29 mouse cellular contexts compared by ENCODE assay signal in the genomic region with DNA sequence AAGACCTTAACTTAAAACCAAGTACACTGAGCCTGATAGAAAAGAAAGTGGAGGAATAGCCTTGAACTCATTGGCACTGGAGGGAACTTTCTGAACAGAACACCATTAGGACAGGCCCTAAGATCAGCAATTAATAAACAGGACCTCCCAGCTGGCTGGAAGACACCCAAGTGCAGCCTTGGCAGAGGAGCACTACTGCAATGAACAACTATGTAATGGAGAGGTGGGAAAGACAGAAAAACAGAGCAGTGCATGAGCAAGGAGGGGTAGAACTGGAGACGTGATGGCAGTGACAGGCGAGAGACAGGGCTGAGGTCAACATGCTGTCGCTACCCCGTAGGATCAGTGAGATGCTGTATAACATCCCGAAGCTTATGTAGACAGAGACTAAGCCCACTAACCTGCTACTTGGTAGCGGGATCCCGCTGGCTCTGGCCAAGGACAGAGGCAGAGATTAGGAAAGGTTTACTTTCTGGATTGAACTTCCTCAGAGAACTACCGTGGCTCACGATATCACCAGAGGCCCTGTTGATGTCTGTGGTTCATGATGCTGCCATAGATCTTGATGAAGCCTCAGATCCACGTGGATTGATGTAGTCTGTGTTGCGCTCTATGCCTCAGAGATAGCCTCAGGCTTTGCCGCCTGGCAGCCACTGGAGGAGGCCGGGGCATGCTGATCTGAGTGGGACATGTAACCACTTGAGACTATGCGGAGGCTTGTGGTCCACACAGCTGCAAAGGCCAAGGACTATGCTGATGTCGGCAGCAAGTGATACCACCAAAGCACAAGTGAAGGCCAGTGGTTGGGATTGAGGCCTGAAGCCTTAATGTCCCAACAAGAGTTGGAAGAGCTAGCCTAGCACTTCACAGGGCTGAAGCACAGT. TPM values are rescaled to one million over a fixed set of nuclear protein-coding genes. Genes with fewer than 3 reads are reported as not detected.
DNase-seq lines count a peak whose midpoint lies in the region; ATAC-seq and TF ChIP-seq lines count a peak whose summit lies in the region.
"Had no signal": no experiment of that assay in that cellular context is flagged by ENCODE, and none has a peak within 500 bp of the region (broad histone marks: within the 10 kb centered on the region; RNA-seq: fewer than 3 reads in every experiment).

No protein-coding gene starts in this region.

- TF ChIP-seq CTCF in lung, postnatal 0 days (IDR thresholded peaks at IDR 0.05) = no peak
- no peak for TF ChIP-seq CTCF in testis, adult 2 months (IDR thresholded peaks at IDR 0.05; ENCODE audit: control insufficient read depth, insufficient read depth, insufficient replicate concordance, low read depth, low read length)

- no peak overlapping the region for H3K4me2 ChIP-seq in lung, postnatal 0 days (replicated peaks; ENCODE audit: low read depth, low read length)
- H3K4me2 ChIP-seq: embryonic facial prominence, embryonic 12.5 days; heart, embryonic 13.5 days; kidney, embryonic 15.5 days; limb, embryonic 13.5 days; liver, embryonic 12.5 days; midbrain, embryonic 11.5 days; neural tube, embryonic 15.5 days had no signal

- 74% methylated on average over 15 of the region's 15 CpGs for WGBS in lung, postnatal 0 days

- peak overlapping the region; percentile 50 for H3K4me3 ChIP-seq in megakaryocyte, embryonic 14.5 days (replicated peaks)
- no peak overlapping the region for H3K4me3 ChIP-seq in lung, postnatal 0 days (ENCODE audit: low read depth, low read length)
- H3K4me3 ChIP-seq in testis, adult 2 months (ENCODE audit: control insufficient read depth, low read depth, low read length) = no peak overlapping the region
- H3K4me3 ChIP-seq: embryonic facial prominence, embryonic 12.5 days; heart, embryonic 13.5 days; kidney, embryonic 15.5 days; limb, embryonic 13.5 days; liver, embryonic 12.5 days; neural tube, embryonic 15.5 days had no signal

- TF ChIP-seq EP300 in lung, postnatal 0 days (IDR thresholded peaks at IDR 0.05) = peak; percentile 40; the same call in 1 of the 2 replicates

- no peak overlapping the region for H3K9ac ChIP-seq in lung, postnatal 0 days (replicated peaks; ENCODE audit: low read depth)
- H3K9ac ChIP-seq: embryonic facial prominence, embryonic 12.5 days; heart, embryonic 13.5 days; kidney, embryonic 15.5 days; limb, embryonic 13.5 days; liver, embryonic 12.5 days; neural tube, embryonic 15.5 days had no signal

- ATAC-seq in megakaryocyte, adult 5-6 weeks (ENCODE audit: poor library complexity, severe bottlenecking) = no peak
- ATAC-seq in lung, postnatal 0 days = peak; percentile 55
- ATAC-seq: forebrain, embryonic 14.5 days; hindbrain, postnatal 0 days; intestine, embryonic 16.5 days; liver, embryonic 12.5 days had no signal

- H3K4me1 ChIP-seq in megakaryocyte, embryonic 14.5 days = peaks cover 19% of the 10 kb centered on the region; the same call in 1 of the 2 replicates
- H3K4me1 ChIP-seq in lung, postnatal 0 days (ENCODE audit: insufficient read depth, low read depth, low read length) = no peaks in the 10 kb centered on the region
- H3K4me1 ChIP-seq in testis, adult 2 months (ENCODE audit: control insufficient read depth, insufficient read depth, low read length) = peaks cover 2% of the 10 kb centered on the region
- H3K4me1 ChIP-seq: embryonic facial prominence, embryonic 12.5 days; heart, embryonic 13.5 days; kidney, embryonic 15.5 days; limb, embryonic 13.5 days; liver, embryonic 12.5 days; neural tube, embryonic 15.5 days had no signal

- peaks cover 7% of the 10 kb centered on the region; the same call in 1 of the 2 replicates for H3K9me3 ChIP-seq in megakaryocyte, embryonic 14.5 days
- H3K9me3 ChIP-seq in lung, postnatal 0 days (ENCODE audit: low read length) = no peaks in the 10 kb centered on the region
- H3K9me3 ChIP-seq: embryonic facial prominence, embryonic 12.5 days; kidney, embryonic 15.5 days; limb, embryonic 13.5 days; liver, embryonic 12.5 days; neural tube, embryonic 15.5 days had no signal

- no peaks in the 10 kb centered on the region for H3K27me3 ChIP-seq in megakaryocyte, embryonic 14.5 days (replicated peaks)
- no peaks in the 10 kb centered on the region for H3K27me3 ChIP-seq in lung, postnatal 0 days (replicated peaks; ENCODE audit: insufficient read depth, low read length)
- H3K27me3 ChIP-seq in testis, adult 2 months (ENCODE audit: control insufficient read depth, insufficient read depth, low read length) = no peaks in the 10 kb centered on the region
- H3K27me3 ChIP-seq: embryonic facial prominence, embryonic 12.5 days; heart, embryonic 13.5 days; kidney, embryonic 15.5 days; limb, embryonic 13.5 days; liver, embryonic 12.5 days; neural tube, embryonic 15.5 days had no signal

- H3K27ac ChIP-seq in lung, postnatal 0 days (ENCODE audit: low read length) = 0 out of 2 replicates have a peak overlapping the region, but pooled peaks have one; percentile 33
- peak overlapping the region; percentile 71 for H3K27ac ChIP-seq in testis, adult 2 months (ENCODE audit: control insufficient read depth, insufficient read depth, low read depth, low read length)
- H3K27ac ChIP-seq: embryonic facial prominence, embryonic 12.5 days; heart, embryonic 13.5 days; hindbrain, postnatal 0 days; kidney, embryonic 15.5 days; limb, embryonic 13.5 days; liver, embryonic 12.5 days; macrophage; neural tube, embryonic 15.5 days had no signal

- TF ChIP-seq POLR2A in testis, adult 2 months (IDR thresholded peaks at IDR 0.05; ENCODE audit: control insufficient read depth, low read depth, low read length) = no peak

- DNase-seq in adrenal gland, adult 2 months = peak; percentile 51
- DNase-seq in adrenal gland, adult 18-20 months (ENCODE audit: low spot score in 2 of 2) = no peak
- DNase-seq in lung, postnatal 0 days (ENCODE audit: low spot score) = peak; percentile 42
- no peak for DNase-seq in cerebellum, postnatal 4 days (ENCODE audit: low spot score in 2 of 2)
- no peak for DNase-seq in frontal cortex, postnatal 10 days (ENCODE audit: low spot score in 2 of 2)
- DNase-seq: cerebellum, adult 11 months; cerebellum, postnatal 10 days; gastrocnemius, postnatal 14 days; heart, adult 18-20 months; heart, postnatal 14 days; layer of hippocampus, adult 9-11 months; retina, postnatal 1 day; right cerebral cortex, postnatal 25 days; spleen, adult 18-20 months; thymus, postnatal 4 days had no signal

- H3K36me3 ChIP-seq in megakaryocyte, embryonic 14.5 days (replicated peaks; ENCODE audit: low read length) = no peaks in the 10 kb centered on the region
- H3K36me3 ChIP-seq in lung, postnatal 0 days (ENCODE audit: insufficient read depth, low read length) = no peaks in the 10 kb centered on the region
- H3K36me3 ChIP-seq in testis, adult 2 months (ENCODE audit: control insufficient read depth, insufficient read depth, low read length) = no peaks in the 10 kb centered on the region
- H3K36me3 ChIP-seq: embryonic facial prominence, embryonic 12.5 days; heart, embryonic 13.5 days; kidney, embryonic 15.5 days; limb, embryonic 13.5 days; liver, embryonic 12.5 days; neural tube, embryonic 15.5 days had no signal

RNA-seq across cellular contexts. Expression of a gene that starts 18.1 kb away (rescaled TPM):
- 10 to 100 TPM; 64.5 to 83.6 TPM for total RNA-seq in adrenal gland, adult 2 months (2021)
- polyA plus RNA-seq in adrenal gland, adult 2 months (2012; rRNA removed) = 4.7 and 6.1 TPM in 2 replicates
- 10 to 100 TPM; 77.0 to 80.4 TPM for total RNA-seq in adrenal gland, adult 18-20 months (2021)
- polyA plus RNA-seq in megakaryocyte, embryonic 14.5 days (2012; ENCODE audit: insufficient read depth, low replicate concordance) = 0.79 and 1.5 TPM in 2 replicates
- 6.2 and 7.7 TPM in 2 replicates for total RNA-seq in megakaryocyte, adult 5-6 weeks (2015)
- 3.3 and 5.0 TPM in 2 replicates for total RNA-seq in megakaryocyte, adult 5-6 weeks (2017)
- polyA plus RNA-seq in lung, postnatal 0 days (2015; fragmentation: Nextera tagmentation; extraction: Ambion mirVana) = 5.6 and 8.1 TPM in 2 replicates
- 3.1 and 6.4 TPM in 2 replicates for polyA plus RNA-seq in testis, adult 2 months (2012; rRNA removed)

RNA-seq across cellular contexts. Expression of a gene that starts 24.8 kb away (rescaled TPM):
- total RNA-seq in adrenal gland, adult 2 months (2021) = 1 to 10 TPM; 1.4 to 2.9 TPM
- polyA plus RNA-seq in adrenal gland, adult 2 months (2012; rRNA removed) = not detected in 2 replicates
- total RNA-seq in adrenal gland, adult 18-20 months (2021) = 1 to 10 TPM in 1 of 2 experiments, under 1 TPM in 1; 0.90 to 2.4 TPM
- 0.68 and 1.2 TPM in 2 replicates for polyA plus RNA-seq in megakaryocyte, embryonic 14.5 days (2012; ENCODE audit: insufficient read depth, low replicate concordance)
- total RNA-seq in megakaryocyte, adult 5-6 weeks (2015) = 72.8 and 96.1 TPM in 2 replicates
- 96.4 and 102 TPM in 2 replicates for total RNA-seq in megakaryocyte, adult 5-6 weeks (2017)
- 4.2 and 7.8 TPM in 2 replicates for polyA plus RNA-seq in lung, postnatal 0 days (2015; fragmentation: Nextera tagmentation; extraction: Ambion mirVana)
- polyA plus RNA-seq in testis, adult 2 months (2012; rRNA removed) = 4.0 and 4.1 TPM in 2 replicates

Comparison
In these comparisons a context has a peak if more than half of its experiments do, and no peak if none do; other contexts are left out.
1. DNase-seq: peak in adrenal gland, adult 2 months (single experiment) and lung, postnatal 0 days (single experiment); none in adrenal gland, adult 18-20 months (0 of 2), cerebellum, postnatal 4 days (0 of 2) and frontal cortex, postnatal 10 days (0 of 2).